Mouse (Mus musculus) kidney, postnatal 4 days (tissue): Measurements from ENCODE around the gene Mat2a.
"Not testable (repeated sequence)": the region's sequence is repeated elsewhere in the genome, so short reads cannot be mapped to it uniquely, and the experiment has no call there.

ENCODE experiments used
- DNase-seq, 2 experiments: peaks; one replicate each; pipeline ENCODE4 v3.0.0; 2021; ENCODE audit warnings: mixed read lengths in 2 of 2

The Mat2a gene

DNA sequence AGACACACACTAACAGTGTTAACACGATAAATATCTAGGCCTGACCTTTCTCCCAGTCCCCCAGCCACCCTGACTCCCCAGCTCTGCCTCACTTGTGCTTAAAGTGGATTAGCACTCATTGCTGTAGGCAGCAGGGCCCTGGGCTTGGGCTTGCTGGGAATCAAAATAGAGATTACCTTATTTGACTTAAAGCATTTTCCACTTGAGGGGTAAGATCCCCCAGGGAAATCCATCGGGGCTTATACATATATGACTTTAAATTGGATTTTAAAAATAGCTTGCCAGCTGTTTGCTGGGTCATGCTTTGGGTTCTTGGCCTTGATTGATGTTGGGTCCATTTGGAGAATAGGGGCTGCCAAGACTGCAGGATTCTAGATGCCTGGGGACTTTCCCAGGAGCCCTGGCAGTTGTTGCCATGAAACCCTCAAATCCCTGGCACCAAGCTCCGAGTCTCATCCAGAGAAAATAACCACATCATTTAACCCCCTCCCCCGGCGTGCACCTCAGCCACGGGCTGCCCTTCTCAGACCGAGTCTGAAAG is 15.5 kb upstream of the Mat2a start:
- no peak for DNase-seq

GRCm38 (mm10) chr6:72454072-72454746 is 14.9 kb upstream of the Mat2a start:
- DNase-seq, result no peak

DNA sequence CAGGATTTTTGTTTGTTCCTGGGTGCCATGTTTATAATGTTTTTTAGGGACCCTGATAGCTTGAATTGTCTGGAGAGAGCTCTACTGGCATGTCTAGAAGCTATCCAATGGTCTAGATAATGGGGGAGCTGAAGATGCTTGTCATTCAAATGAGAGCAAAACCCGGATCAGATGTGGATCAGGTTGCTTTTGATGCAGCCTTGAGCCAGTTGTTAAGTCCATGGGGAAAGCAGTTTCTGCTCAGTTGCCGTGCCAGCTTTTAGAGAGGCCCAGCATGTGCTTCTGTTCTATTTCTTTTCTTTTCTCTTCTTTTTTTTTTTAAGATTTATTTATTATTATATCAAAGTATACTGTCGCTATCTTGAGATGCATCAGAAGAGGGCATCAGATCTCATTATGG is 14.2 kb upstream of the Mat2a start:
- DNase-seq, result no peak

DNA sequence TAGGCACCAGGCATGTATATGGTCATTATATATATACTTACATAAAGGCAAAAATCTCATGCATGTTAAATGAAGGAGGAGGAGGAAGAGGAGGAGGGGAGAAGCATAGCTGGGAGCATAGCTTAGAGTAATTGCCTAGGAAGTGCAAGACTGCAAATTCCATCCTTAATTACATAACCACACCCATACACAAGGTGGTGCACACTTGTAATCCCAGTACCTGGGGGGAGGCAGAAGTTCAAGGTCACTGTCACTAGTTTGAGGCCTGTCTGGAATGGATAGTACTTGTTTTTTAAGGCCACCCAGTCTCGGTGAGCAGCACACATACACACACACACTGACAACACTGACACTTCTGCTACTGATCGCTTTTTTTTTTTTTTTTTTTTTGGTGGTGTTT is 13.0 kb upstream of the Mat2a start:
- no peak for DNase-seq

GRCm38 (mm10) chr6:72451778-72452177 is 12.4 kb upstream of the Mat2a start:
- DNase-seq, result not testable (repeated sequence)

DNA sequence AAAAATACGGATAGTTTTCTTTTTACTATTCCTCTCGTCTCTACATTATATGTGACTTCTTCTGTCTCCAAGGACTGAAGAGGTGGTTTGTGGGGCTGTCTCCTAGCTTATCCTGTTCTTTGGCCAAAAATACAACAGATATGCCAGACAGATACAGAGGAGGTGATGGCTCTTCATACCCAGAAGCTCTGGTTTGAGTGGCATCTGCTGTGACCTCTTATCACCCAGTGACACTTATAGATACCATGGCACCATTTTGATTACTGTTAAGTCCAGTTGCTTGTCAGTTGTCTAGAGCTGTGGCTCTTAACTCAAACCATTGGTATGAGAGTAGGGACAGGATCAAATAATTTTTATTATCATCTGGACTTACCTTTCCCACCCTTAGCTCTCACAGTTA is 8.1 kb upstream of the Mat2a start:
- no peak for DNase-seq

- no peak for DNase-seq
These were observed 5.7 kb upstream of the Mat2a start for GRCm38 (mm10) chr6:72445011-72445410.

GRCm38 (mm10) chr6:72442921-72443604 is 3.7 kb upstream of the Mat2a start:
- no peak for DNase-seq

GRCm38 (mm10) chr6:72440186-72440990 is 1.0 kb upstream of the Mat2a start:
- peak in 1 of 2 experiments; percentile 45 for DNase-seq

GRCm38 (mm10) chr6:72438862-72439354 is 450 bp downstream of the Mat2a start:
- peak; percentile 89 to 95 for DNase-seq

DNA sequence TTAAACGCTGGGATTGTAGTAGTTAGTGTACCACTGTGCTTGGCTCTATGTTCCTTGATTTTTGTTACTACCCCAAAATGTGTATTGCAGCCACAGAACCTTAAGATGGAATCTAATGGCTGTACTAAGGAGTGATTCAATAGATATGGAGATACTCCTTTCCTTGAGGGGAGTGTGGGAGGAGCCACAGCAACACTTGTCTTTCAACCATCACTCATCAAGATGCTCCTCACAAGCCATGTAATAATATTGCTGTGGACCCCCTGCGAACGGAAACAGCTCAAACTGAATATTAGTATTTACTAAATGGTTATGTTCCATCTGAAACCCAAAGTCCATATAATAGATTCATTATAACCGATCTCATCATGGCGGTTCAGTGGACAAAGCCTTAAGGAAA is 1.1 kb downstream of the Mat2a start:
- no peak for DNase-seq

- no peak for DNase-seq
These were observed 7.2 kb downstream of the Mat2a start for GRCm38 (mm10) chr6:72432153-72432552.

- no peak for DNase-seq
These were observed 8.1 kb downstream of the Mat2a start for GRCm38 (mm10) chr6:72430989-72431921.

DNA sequence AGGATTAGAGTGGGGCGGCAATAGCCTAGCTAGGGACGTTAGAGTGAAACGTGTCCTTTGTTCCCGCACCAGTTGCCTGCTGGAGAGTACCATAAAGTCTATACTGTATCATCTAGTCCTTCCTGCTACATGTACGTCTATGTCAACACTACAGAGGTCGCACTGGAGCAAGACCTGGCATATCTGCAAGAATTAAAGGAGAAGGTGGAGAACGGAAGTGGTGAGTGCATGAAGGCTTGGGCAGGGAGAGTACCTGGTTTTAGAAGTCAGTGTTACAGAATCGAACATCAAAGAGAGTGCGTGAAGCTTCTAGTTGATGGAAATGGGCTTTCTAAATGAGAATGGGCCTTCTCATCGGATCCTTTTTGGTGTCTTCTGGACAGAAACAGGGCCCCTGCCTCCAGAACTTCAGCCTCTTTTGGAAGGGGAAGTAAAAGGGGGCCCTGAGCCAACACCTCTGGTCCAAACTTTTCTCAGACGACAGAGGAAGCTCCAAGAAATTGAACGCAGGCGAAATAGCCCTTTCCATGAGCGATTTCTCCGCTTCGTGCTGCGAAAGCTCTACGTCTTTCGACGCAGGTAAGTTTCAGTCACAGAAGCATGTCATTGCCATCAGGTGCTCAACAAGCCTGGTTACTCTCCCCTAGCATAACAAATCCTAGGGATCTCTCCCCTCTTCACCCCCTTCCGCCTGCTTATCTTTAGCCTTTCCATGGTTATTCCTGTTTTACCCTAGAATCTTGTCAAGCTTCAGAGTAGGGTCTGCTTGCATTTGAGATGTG is 10.1 kb downstream of the Mat2a start:
- DNase-seq, result no peak

DNA sequence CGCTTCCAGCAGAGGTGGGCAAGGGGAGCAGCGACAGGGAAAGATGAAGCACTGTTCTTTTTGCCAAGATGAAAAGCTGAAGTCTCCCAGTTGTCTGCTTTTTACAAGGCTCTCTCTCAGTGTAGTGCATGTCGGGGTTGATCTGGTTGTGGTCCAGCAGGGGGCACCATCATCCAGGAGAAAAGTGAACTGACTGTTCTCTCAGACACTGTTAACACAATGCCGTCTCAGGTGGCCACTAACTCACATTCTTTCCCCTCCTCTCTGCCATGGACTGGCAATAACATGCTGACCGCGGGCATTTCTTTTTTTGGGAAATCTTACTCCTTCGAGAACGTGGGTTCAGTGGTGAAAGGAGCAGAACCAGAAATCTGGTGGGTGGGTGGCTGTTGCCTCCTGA is 11.3 kb downstream of the Mat2a start:
- DNase-seq, result peak; percentile 90

DNA sequence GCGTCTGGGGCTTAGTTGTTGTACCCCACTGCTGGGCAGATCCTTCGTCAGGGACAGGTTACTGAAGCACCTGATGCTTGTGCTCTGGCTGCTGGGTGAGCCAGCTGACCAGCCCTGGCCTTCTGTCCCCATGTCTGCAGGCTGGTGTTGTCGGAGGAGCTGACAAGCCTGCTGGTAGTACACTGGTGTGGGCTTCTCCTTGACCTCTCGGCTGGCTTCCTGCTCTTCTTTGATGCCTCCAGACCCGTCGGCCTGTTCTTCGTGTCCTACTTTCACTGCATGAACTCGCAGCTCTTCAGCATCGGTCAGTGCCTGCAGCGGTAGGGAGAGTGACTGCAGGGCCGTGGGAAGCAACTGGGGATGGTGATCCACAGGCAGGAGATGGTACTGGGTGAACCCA is 13.7 kb downstream of the Mat2a start:
- no peak for DNase-seq

- DNase-seq, result no peak
These were observed 18.5 kb downstream of the Mat2a start for GRCm38 (mm10) chr6:72420901-72421300.

- no peak for DNase-seq
These were observed 19.6 kb downstream of the Mat2a start for GRCm38 (mm10) chr6:72419806-72420205.

DNA sequence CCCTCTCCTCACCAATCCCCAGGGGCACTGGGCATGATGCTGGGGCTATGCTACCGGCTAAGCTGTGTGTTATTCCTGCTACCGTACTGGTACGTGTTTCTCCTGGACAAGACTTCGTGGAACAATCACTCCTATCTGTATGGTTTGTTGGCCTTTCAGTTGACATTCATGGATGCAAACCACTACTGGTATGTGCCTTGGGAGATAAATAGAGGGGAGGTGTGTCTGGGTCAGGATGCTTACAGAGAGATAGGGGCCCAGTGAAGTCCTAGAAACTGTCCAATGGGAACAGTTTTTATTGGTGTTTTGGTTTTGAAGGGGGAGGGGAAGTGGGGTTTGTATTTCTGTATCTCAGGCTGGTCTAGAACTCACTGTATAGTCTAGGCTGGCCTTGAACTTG is 21.1 kb downstream of the Mat2a start:
- no peak for DNase-seq

- DNase-seq, result no peak
These were observed 23.2 kb downstream of the Mat2a start for GRCm38 (mm10) chr6:72415964-72416772.
